Mouse (Mus musculus) spleen, embryonic (tissue): Measurements from ENCODE around the gene Rprd2.

Experiments used
- CTCF ChIA-PET: fragments of 350-600 bp; sonication (Branson Sonifier 250); formaldehyde crosslinking; loops from one replicate; lab custom pipeline; 2022; lab: Charles Lee

Gene Rprd2

GRCm38 (mm10) chr3:95752935-95753334 lies 65.7 kb downstream of the Rprd2 start:
- CTCF ChIA-PET = no interaction called here

GRCm38 (mm10) chr3:95740406-95740805 lies 78.3 kb downstream of the Rprd2 start:
- CTCF ChIA-PET = interaction anchor here (0.6 kb wide), 1 partner anchor 755 kb away, joined by 3 read pairs; no protein-coding TSS in a partner anchor

GRCm38 (mm10) chr3:95739353-95740104 lies 79.1 kb downstream of the Rprd2 start, which contains the start of gene Ecm1:
TSS of gene Ecm1 (minus strand) at chr3:95739569.
- CTCF ChIA-PET = no interaction called here

- CTCF ChIA-PET = interaction anchor here (0.6 kb wide), 1 partner anchor 506 kb away, joined by 6 read pairs; no protein-coding TSS in a partner anchor
Measured at GRCm38 (mm10) chr3:95735071-95735670, 83.5 kb downstream of the Rprd2 start.

GRCm38 (mm10) chr3:95734092-95734702 lies 84.5 kb downstream of the Rprd2 start:
- CTCF ChIA-PET = no interaction called here

- CTCF ChIA-PET = interaction anchor here (0.5 kb wide), 1 partner anchor 232 kb away, joined by 3 read pairs; no protein-coding TSS in a partner anchor
Measured at GRCm38 (mm10) chr3:95732744-95733521, 85.7 kb downstream of the Rprd2 start.

- CTCF ChIA-PET = no interaction called here
Measured at GRCm38 (mm10) chr3:95732297-95732696, 86.4 kb downstream of the Rprd2 start.

GRCm38 (mm10) chr3:95731802-95732201 lies 86.9 kb downstream of the Rprd2 start:
- CTCF ChIA-PET = interaction anchor here (0.5 kb wide), 1 partner anchor 252 kb away, joined by 4 read pairs; no protein-coding TSS in a partner anchor

- CTCF ChIA-PET = interaction anchor here (1.4 kb wide), 1 partner anchor 21 kb away, joined by 11 read pairs; no protein-coding TSS in a partner anchor
Measured at GRCm38 (mm10) chr3:95730431-95730830, 88.2 kb downstream of the Rprd2 start.

GRCm38 (mm10) chr3:95728906-95729305 lies 89.8 kb downstream of the Rprd2 start:
- CTCF ChIA-PET = no interaction called here

GRCm38 (mm10) chr3:95726696-95727358 lies 91.8 kb downstream of the Rprd2 start:
- CTCF ChIA-PET = no interaction called here

- CTCF ChIA-PET = no interaction called here
Measured at GRCm38 (mm10) chr3:95725863-95726262, 92.8 kb downstream of the Rprd2 start.

- CTCF ChIA-PET = no interaction called here
Measured at GRCm38 (mm10) chr3:95722386-95722785, 96.3 kb downstream of the Rprd2 start.

- CTCF ChIA-PET = no interaction called here
Measured at GRCm38 (mm10) chr3:95718153-95718552, 100.5 kb downstream of the Rprd2 start.

GRCm38 (mm10) chr3:95716075-95716474 lies 102.6 kb downstream of the Rprd2 start:
- CTCF ChIA-PET = no interaction called here
